In the genomic region with DNA sequence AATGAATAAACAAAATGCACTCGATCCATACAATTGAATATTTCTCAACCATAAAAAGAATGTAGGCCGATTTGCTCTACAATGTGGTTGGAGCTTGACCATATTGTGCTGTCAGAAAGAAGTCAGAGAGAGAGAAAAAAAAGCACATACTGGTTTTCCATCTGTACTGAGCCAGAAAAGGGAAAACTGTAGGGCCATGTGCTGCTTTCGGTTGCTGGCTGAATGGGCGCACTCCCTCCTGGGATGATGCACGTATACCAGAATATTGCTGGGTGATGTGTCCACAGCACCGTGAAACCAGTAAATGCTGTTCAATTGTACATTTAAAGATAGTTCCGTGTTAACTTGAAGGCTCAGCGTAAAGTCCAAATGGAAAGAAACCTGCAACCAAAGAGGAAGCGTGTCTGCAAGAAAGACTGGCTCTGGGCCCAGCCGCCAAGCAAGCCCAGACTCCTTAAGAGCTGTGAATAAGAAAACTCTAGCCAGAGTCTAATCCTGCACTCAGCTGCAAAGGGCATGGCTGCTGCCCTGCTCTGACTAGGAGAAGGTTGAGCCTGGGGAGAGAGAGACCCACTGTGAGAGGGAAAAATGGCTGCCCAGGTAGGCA, we compare ENCODE assay signal across 11 mouse cellular contexts.
A peak's percentile ranks its signal among the peaks of the same experiment; 100 is the strongest.
DNase-seq lines count a peak whose midpoint lies in the region; ATAC-seq lines count a peak whose summit lies in the region.
"Had no signal": no experiment of that assay in that cellular context is flagged by ENCODE, and none has a peak within 500 bp of the region (broad histone marks: within the 10 kb centered on the region; RNA-seq: fewer than 3 reads in every experiment).

No protein-coding gene starts in this region.

- peak; percentile 52 for ATAC-seq in midbrain, embryonic 11.5 days (ENCODE audit: low FRiP score)

- H3K36me3 ChIP-seq in midbrain, embryonic 11.5 days (ENCODE audit: control insufficient read depth, insufficient read depth, low read length): no peaks in the 10 kb centered on the region
- H3K36me3 ChIP-seq: stomach, embryonic 15.5 days had no signal

- H3K4me1 ChIP-seq in midbrain, embryonic 11.5 days (ENCODE audit: control insufficient read depth, insufficient read depth, low read length): peaks cover 29% of the 10 kb centered on the region
- H3K4me1 ChIP-seq: stomach, embryonic 15.5 days had no signal

- no peak overlapping the region for H3K4me3 ChIP-seq in midbrain, embryonic 11.5 days (ENCODE audit: low read depth, low read length)
- H3K4me3 ChIP-seq: stomach, embryonic 15.5 days had no signal

- peaks cover 11% of the 10 kb centered on the region; the same call in 1 of the 2 replicates for H3K9me3 ChIP-seq in midbrain, embryonic 11.5 days (ENCODE audit: control insufficient read depth, low read length)

- WGBS in midbrain, embryonic 11.5 days: 60% methylated on average over 10 of the region's 10 CpGs

- no peak overlapping the region for H3K9ac ChIP-seq in midbrain, embryonic 11.5 days (ENCODE audit: low read length)
- H3K9ac ChIP-seq: liver, embryonic 14.5 days; stomach, embryonic 15.5 days had no signal

- H3K27ac ChIP-seq in midbrain, embryonic 11.5 days (ENCODE audit: low read depth, low read length): no peak overlapping the region; the same call in 1 of the 2 replicates
- H3K27ac ChIP-seq: liver, embryonic 14.5 days; stomach, embryonic 15.5 days had no signal

- peaks cover 5% of the 10 kb centered on the region for H3K27me3 ChIP-seq in midbrain, embryonic 11.5 days (ENCODE audit: control insufficient read depth, insufficient read depth, low read length)
- H3K27me3 ChIP-seq: stomach, embryonic 15.5 days had no signal

- peak; percentile 58 to 64 for DNase-seq in cerebellum, postnatal 10 days
- no peak for DNase-seq in cerebellum, adult 18-20 months
- peak; percentile 11 for DNase-seq in retina, postnatal 1 day
- no peak for DNase-seq in retina, embryonic 14.5 days (ENCODE audit: low spot score)
- no peak for DNase-seq in midbrain, embryonic 11.5 days (ENCODE audit: low spot score, missing footprints)
- DNase-seq in right cerebral cortex, postnatal 4 days: peak; percentile 69
- DNase-seq in spleen, postnatal 14 days (ENCODE audit: low spot score in 2 of 2): no peak
- DNase-seq in adrenal gland, adult 18-20 months (ENCODE audit: low spot score in 2 of 2): no peak
- DNase-seq: kidney, adult 2 months had no signal

- no peak overlapping the region for H3K4me2 ChIP-seq in midbrain, embryonic 11.5 days
- H3K4me2 ChIP-seq: stomach, embryonic 15.5 days had no signal

Comparison
In these comparisons a context has a peak if more than half of its experiments do, and no peak if none do; other contexts are left out.
1. DNase-seq: peak in cerebellum, postnatal 10 days (2 of 2), retina, postnatal 1 day (single experiment) and right cerebral cortex, postnatal 4 days (single experiment); none in cerebellum, adult 18-20 months (0 of 2), retina, embryonic 14.5 days (single experiment), midbrain, embryonic 11.5 days (single experiment), spleen, postnatal 14 days (0 of 2) and adrenal gland, adult 18-20 months (0 of 2).